Comparison of ENCODE assay signal across 8 mouse cellular contexts in the genomic region with DNA sequence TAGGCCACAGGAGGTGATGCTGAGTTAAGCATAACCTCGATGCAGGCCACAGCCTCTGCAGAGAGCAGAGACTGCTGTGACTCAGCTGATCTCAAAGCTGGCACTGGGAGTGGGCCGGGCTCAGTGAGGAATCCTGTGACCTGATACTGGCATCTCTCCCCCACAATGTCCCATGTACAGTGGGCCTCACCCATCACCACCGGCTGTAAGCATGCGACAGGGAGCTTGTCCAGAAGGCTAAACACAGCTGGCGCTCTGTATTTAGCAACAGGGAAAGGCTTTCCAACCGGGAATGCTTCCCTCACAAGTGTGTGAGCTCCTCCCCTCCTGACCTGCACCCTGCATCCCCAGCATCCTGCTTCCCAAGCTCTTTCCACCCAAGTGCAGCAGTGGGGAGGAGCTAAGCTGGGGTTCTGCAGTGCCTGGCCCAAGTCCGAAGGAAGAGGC. TPM values are rescaled to one million over a fixed set of nuclear protein-coding genes. Genes with fewer than 3 reads are reported as not detected.
DNase-seq lines count a peak whose midpoint lies in the region; ATAC-seq and TF ChIP-seq lines count a peak whose summit lies in the region.

No protein-coding gene starts in this region.

- H3K27ac ChIP-seq in liver, embryonic 11.5 days (ENCODE audit: low read depth, low read length) = no peak overlapping the region
- H3K27ac ChIP-seq in embryonic fibroblast, embryonic 13.5 days (ENCODE audit: insufficient read depth, low read length) = peak overlapping the region; percentile 8; the same call in 1 of the 2 replicates
- H3K27ac ChIP-seq in heart, embryonic 16.5 days (ENCODE audit: low read length) = peak overlapping the region; percentile 66
- H3K27ac ChIP-seq in liver, embryonic 13.5 days = no peak overlapping the region

- no peak overlapping the region for H3K4me3 ChIP-seq in liver, embryonic 11.5 days (ENCODE audit: low read depth, low read length)
- no peak overlapping the region for H3K4me3 ChIP-seq in embryonic fibroblast, embryonic 13.5 days (ENCODE audit: insufficient read depth, low read length)
- no peak overlapping the region for H3K4me3 ChIP-seq in heart, embryonic 16.5 days (ENCODE audit: low read length)
- no peak overlapping the region for H3K4me3 ChIP-seq in liver, embryonic 13.5 days (replicated peaks)

- ATAC-seq in liver, embryonic 11.5 days (replicated peaks; ENCODE audit: low FRiP score) = no peak
- ATAC-seq in heart, embryonic 16.5 days (replicated peaks; ENCODE audit: extremely low read depth, insufficient read depth, low FRiP score) = peak; percentile 93
- peak; percentile 43; the same call in 1 of the 2 replicates for ATAC-seq in liver, embryonic 13.5 days (ENCODE audit: low read depth)

- no peak for TF ChIP-seq POLR2A in embryonic fibroblast, embryonic 13.5 days (IDR thresholded peaks at IDR 0.05; ENCODE audit: low read depth, low read length)

- H3K4me1 ChIP-seq in liver, embryonic 11.5 days (replicated peaks; ENCODE audit: control insufficient read depth, insufficient read depth, low read length) = peaks cover 12% of the 10 kb centered on the region
- peaks cover 4% of the 10 kb centered on the region; the same call in 1 of the 2 replicates for H3K4me1 ChIP-seq in embryonic fibroblast, embryonic 13.5 days (ENCODE audit: control insufficient read depth, insufficient read depth, low read length)
- peaks cover 38% of the 10 kb centered on the region for H3K4me1 ChIP-seq in heart, embryonic 16.5 days (ENCODE audit: control insufficient read depth, insufficient read depth, low read length)
- H3K4me1 ChIP-seq in liver, embryonic 13.5 days (replicated peaks) = peaks cover 25% of the 10 kb centered on the region

- no peak for TF ChIP-seq CTCF in embryonic fibroblast, embryonic 13.5 days (IDR thresholded peaks at IDR 0.05; ENCODE audit: borderline replicate concordance, insufficient read depth, low read length)

- H3K27me3 ChIP-seq in liver, embryonic 11.5 days (replicated peaks; ENCODE audit: control insufficient read depth, insufficient read depth, low read length) = no peaks in the 10 kb centered on the region
- H3K27me3 ChIP-seq in heart, embryonic 16.5 days (ENCODE audit: control insufficient read depth, insufficient read depth, low read length) = no peaks in the 10 kb centered on the region
- no peaks in the 10 kb centered on the region for H3K27me3 ChIP-seq in liver, embryonic 13.5 days

- no peaks in the 10 kb centered on the region for H3K36me3 ChIP-seq in liver, embryonic 11.5 days (ENCODE audit: control insufficient read depth, insufficient read depth, low read length)
- peaks cover 4% of the 10 kb centered on the region for H3K36me3 ChIP-seq in heart, embryonic 16.5 days (ENCODE audit: control insufficient read depth, insufficient read depth)
- no peaks in the 10 kb centered on the region for H3K36me3 ChIP-seq in liver, embryonic 13.5 days

- no peaks in the 10 kb centered on the region for H3K9me3 ChIP-seq in liver, embryonic 11.5 days (ENCODE audit: control insufficient read depth, low read length)
- no peaks in the 10 kb centered on the region for H3K9me3 ChIP-seq in heart, embryonic 16.5 days (replicated peaks; ENCODE audit: control insufficient read depth, low read length)
- H3K9me3 ChIP-seq in liver, embryonic 13.5 days (replicated peaks) = no peaks in the 10 kb centered on the region

- no peak overlapping the region for H3K9ac ChIP-seq in liver, embryonic 11.5 days (ENCODE audit: low read depth, low read length)
- H3K9ac ChIP-seq in heart, embryonic 16.5 days (ENCODE audit: low read length) = no peak overlapping the region
- H3K9ac ChIP-seq in liver, embryonic 13.5 days = no peak overlapping the region

- H3K4me2 ChIP-seq in liver, embryonic 11.5 days = no peak overlapping the region
- H3K4me2 ChIP-seq in heart, embryonic 16.5 days (ENCODE audit: low read depth, low read length) = no peak overlapping the region
- H3K4me2 ChIP-seq in liver, embryonic 13.5 days = no peak overlapping the region

- peak; percentile 39 for DNase-seq in liver
- no peak for DNase-seq in liver, embryonic 11.5 days (ENCODE audit: low spot score)
- no peak for DNase-seq in liver, embryonic 13.5 days
- no peak for DNase-seq in retina, postnatal 1 day
- DNase-seq in urinary bladder, postnatal 14 days (ENCODE audit: low spot score) = no peak
- no peak for DNase-seq in neural tube, embryonic 10.5 days (ENCODE audit: extremely low spot score, low spot score)

- 65% methylated on average over 7 of the region's 7 CpGs for WGBS in liver, embryonic 11.5 days
- 17% methylated on average over 7 of the region's 7 CpGs for WGBS in heart, embryonic 16.5 days
- WGBS in liver, embryonic 13.5 days (ENCODE audit: insufficient replicate concordance) = 56% methylated on average over 7 of the region's 7 CpGs

RNA-seq across cellular contexts. Expression of a gene that starts 23.2 kb away (rescaled TPM):
- 59.5 and 65.8 TPM in 2 replicates for polyA plus RNA-seq in liver, embryonic 11.5 days (2014; fragmentation: Nextera tagmentation; extraction: Ambion mirVana)
- polyA plus RNA-seq in embryonic fibroblast, embryonic 13.5 days (2011; ENCODE audit: insufficient read length, low read depth, missing spikeins) = 71.1 and 73.8 TPM in 2 replicates
- polyA plus RNA-seq in heart, embryonic 16.5 days (2015; fragmentation: Nextera tagmentation; extraction: Ambion mirVana) = 105 and 107 TPM in 2 replicates
- polyA plus RNA-seq in liver, embryonic 13.5 days (2015; fragmentation: Nextera tagmentation; extraction: Ambion mirVana) = 55.8 and 59.0 TPM in 2 replicates

RNA-seq across cellular contexts. Expression of a gene that starts 52.5 kb away (rescaled TPM):
- polyA plus RNA-seq in liver, embryonic 11.5 days (2014; fragmentation: Nextera tagmentation; extraction: Ambion mirVana) = 24.7 and 27.5 TPM in 2 replicates
- polyA plus RNA-seq in embryonic fibroblast, embryonic 13.5 days (2011; ENCODE audit: insufficient read length, low read depth, missing spikeins) = 39.6 and 40.6 TPM in 2 replicates
- polyA plus RNA-seq in heart, embryonic 16.5 days (2015; fragmentation: Nextera tagmentation; extraction: Ambion mirVana) = 24.2 and 26.7 TPM in 2 replicates
- 15.1 and 15.6 TPM in 2 replicates for polyA plus RNA-seq in liver, embryonic 13.5 days (2015; fragmentation: Nextera tagmentation; extraction: Ambion mirVana)

Comparison
In these comparisons a context has a peak if more than half of its experiments do, and no peak if none do; other contexts are left out.
1. H3K27ac ChIP-seq: peak in embryonic fibroblast, embryonic 13.5 days (single experiment) and heart, embryonic 16.5 days (single experiment); none in liver, embryonic 11.5 days (single experiment) and liver, embryonic 13.5 days (single experiment).